Mouse (Mus musculus): ENCODE results near the gene Gm10134. TPM values are rescaled to one million over a fixed set of nuclear protein-coding genes. Genes with fewer than 3 reads are reported as not detected.
"Not testable (repeated sequence)": the region's sequence is repeated elsewhere in the genome, so short reads cannot be mapped to it uniquely, and the experiment has no call there.

Gm10134 gene
- total RNA-seq, 2 experiments from 2014 or later = 1.8 to 3.1 TPM

DNA sequence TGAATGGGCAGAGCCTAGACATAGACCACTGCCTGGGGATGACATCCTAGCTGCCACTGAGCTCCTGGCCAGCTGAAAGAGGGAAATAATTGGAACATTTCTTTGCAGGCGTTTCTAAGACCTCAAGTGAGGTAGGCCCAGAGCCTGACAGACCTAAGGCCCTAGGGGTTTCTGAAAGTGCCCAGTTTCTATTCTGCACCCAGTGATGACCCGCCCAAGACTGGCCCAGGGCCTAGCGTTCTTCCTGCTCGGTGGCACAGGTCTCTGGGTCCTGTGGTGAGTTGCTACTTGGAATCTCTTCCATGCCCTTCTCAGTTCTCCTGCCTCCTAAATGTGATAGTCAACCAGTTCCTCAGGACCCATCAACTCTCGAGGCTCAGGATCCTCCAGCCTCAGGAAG is 8.3 kb upstream of the Gm10134 start:
- no peak for DNase-seq (ENCODE audit: extremely low spot score in 1 of 2, low spot score in 2 of 2)
- intact Hi-C loops (cut with DNase I) = no loop called here

GRCm38 (mm10) chr2:28498431-28498830 is 7.5 kb upstream of the Gm10134 start:
- no peak for DNase-seq (ENCODE audit: extremely low spot score in 1 of 2, low spot score in 2 of 2)

GRCm38 (mm10) chr2:28502987-28503386 is 2.9 kb upstream of the Gm10134 start:
- intact Hi-C loops (cut with DNase I) = no loop called here
- peak in 1 of 2 experiments; percentile 22 for DNase-seq (ENCODE audit: extremely low spot score in 1 of 2, low spot score in 2 of 2)

More at GRCm38 (mm10) chr2:28498431-28498830, 7.5 kb upstream of the Gm10134 start:
- intact Hi-C loops (cut with DNase I) = no loop called here

GRCm38 (mm10) chr2:28504676-28505075 is 1.2 kb upstream of the Gm10134 start:
- peak in 1 of 2 experiments; percentile 9 for DNase-seq (ENCODE audit: extremely low spot score in 1 of 2, low spot score in 2 of 2)
- intact Hi-C loops (cut with DNase I) = no loop called here

GRCm38 (mm10) chr2:28506291-28506690 is 396 bp downstream of the Gm10134 start:
- intact Hi-C loops (cut with DNase I) = no loop called here
- peak in 1 of 2 experiments; percentile 9 for DNase-seq (ENCODE audit: extremely low spot score in 1 of 2, low spot score in 2 of 2)

- peak in 1 of 2 experiments; percentile 12 for DNase-seq (ENCODE audit: extremely low spot score in 1 of 2, low spot score in 2 of 2)
- intact Hi-C loops (cut with DNase I) = not testable (repeated sequence)
Measured at GRCm38 (mm10) chr2:28511600-28511999, 5.7 kb downstream of the Gm10134 start.

DNA sequence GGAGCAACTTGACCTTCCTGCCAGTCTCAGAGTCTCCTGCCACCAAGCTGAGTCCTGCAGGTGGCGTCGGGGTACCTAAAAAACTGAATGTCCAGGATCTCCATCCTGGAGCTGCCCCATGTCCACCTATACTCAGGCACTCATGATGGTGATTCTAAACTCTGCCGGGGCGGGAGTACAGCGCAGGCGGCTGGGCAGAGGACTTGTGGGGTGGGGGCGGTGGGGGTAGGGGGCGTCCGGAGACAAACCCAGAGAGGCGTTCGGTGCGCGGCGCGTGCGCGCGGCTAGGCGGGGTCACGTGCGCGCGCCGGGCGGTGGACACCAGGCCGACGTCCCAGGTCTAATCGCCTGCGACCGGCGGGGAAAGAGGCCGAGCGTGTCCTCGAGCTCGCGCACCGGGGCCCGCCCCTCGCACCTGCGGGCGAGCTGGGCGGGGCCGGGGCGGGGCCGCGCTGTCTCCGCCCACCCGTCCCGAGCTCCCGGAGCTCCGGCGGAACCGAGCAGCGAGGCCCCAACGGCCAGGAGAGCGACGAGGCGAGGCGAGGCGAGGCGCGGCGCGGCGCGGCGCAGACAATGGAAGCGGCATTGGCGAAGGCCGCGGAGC is 7.0 kb downstream of the Gm10134 start, which contains the start of gene Ralgds:
Gene Ralgds (plus strand): TSS at position 328 of the 604 bp plus-strand sequence.
- peak in 1 of 2 experiments; percentile 75 for DNase-seq (ENCODE audit: extremely low spot score in 1 of 2, low spot score in 2 of 2)
- intact Hi-C loops (cut with DNase I) = no loop called here

DNA sequence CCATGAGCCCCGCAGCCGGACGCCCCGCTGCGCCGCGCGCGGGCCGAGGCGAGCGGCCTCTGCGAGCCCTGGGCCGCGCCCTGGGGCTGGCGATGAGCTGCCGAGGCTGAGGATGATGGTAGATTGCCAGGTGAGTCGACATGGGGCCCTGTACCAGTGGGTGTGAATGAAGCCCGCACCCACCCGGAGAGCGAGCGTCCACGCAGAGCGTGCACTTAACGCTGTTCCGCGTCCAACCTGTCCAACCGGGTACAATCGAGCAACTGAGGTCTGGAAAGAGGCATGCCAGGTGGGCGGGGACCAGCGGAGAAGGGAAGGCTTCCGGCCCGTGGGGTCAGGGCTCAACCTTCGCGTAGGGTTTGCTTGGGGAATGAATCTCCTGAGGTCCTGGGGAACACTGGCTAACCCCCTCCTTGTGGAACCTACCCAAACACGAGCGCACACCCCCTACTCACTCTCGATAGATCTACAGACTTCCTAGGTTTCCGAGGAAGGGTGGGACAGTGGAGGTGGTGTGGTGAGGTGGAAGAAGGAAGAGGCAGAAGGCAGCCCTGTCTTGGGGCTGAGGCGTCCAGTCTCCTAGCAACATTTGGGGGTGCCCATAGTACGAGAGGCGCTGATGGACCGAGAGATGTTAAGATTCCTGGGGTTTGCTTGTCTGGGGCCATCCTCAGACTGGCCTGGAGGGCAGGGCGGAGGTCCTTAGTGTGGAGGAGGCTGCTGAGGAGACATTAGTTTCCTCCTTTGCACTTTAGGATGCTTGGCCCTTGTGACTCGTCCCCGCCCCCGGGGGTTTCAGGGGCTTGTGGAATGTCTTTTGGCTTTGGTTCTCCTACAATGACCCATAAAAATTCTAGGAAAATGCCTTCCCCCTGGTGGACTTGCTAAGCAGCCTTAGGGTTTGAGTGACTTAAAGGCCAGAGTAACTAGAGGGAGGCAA is 7.8 kb downstream of the Gm10134 start:
- DNase-seq (ENCODE audit: extremely low spot score in 1 of 2, low spot score in 2 of 2) = peak in 1 of 2 experiments; percentile 65
- intact Hi-C loops (cut with DNase I) = loop anchor here (2.0 kb wide), 2 partner anchors 33 to 71 kb away; no protein-coding TSS in a partner anchor

DNA sequence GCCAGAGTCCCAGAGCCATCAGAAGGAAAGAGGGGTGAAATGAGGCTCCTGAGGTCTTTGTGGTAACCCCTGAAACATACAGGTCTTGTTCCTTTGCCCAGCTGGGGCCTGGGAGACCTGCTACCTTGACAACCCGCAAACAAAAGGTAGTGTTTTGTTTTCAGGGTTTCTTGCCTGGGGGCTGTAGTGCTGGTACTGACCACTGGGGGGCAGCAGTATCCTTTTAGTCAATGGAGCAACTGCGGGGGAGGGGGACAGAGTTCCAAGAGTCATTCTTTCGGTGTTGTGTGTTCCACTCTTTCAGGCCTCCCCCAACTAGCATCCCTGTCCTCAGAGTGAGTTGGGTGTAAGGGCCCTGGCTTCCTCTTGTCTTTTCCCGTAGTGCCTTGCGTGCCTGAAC is 8.6 kb downstream of the Gm10134 start:
- DNase-seq (ENCODE audit: extremely low spot score in 1 of 2, low spot score in 2 of 2) = peak; percentile 78 to 89
- intact Hi-C loops (cut with DNase I) = loop anchor here (2.0 kb wide), 2 partner anchors 32 to 70 kb away; no protein-coding TSS in a partner anchor

DNA sequence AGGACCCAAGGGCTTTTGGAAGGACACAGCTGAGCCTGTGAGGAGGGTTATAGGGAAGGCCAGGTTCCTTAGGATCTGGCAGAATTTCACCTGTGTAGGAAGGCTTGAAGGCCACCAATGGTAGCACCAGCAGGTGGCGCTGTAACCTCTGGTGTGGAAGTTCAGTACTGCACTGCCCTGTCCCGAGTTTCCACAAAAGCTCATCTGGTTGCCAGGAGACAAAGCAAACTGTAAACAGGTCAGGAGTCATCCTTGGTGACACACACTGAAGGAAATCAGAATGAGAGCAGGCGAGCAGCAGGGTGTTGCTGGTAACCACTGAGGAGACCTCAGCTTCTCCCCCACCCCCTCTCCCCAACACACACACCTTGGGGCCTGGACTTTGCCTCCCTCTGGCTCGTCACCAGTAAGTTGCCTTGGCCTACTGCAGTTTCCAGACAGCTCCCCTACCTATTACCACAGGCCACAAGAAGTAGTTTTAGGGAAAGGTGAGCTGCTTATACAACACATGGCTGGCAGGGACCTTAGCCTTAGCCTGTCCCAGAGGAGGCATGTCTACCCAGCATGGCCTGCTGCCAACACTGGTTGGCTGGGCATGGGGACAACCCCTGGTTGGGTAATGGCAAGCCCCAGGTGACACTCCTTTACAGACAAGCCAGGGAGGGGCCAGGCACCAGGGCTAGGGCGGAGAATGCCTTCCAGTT is 11.5 kb downstream of the Gm10134 start:
- intact Hi-C loops (cut with DNase I) = no loop called here
- peak in 1 of 2 experiments; percentile 87 for DNase-seq (ENCODE audit: extremely low spot score in 1 of 2, low spot score in 2 of 2)

GRCm38 (mm10) chr2:28518231-28518630 is 12.3 kb downstream of the Gm10134 start:
- DNase-seq (ENCODE audit: extremely low spot score in 1 of 2, low spot score in 2 of 2) = peak; percentile 59 to 83
- intact Hi-C loops (cut with DNase I) = no loop called here

GRCm38 (mm10) chr2:28520581-28520980 is 14.7 kb downstream of the Gm10134 start:
- intact Hi-C loops (cut with DNase I) = no loop called here
- DNase-seq (ENCODE audit: extremely low spot score in 1 of 2, low spot score in 2 of 2) = peak in 1 of 2 experiments; percentile 27

- peak; percentile 53 to 76 for DNase-seq (ENCODE audit: extremely low spot score in 1 of 2, low spot score in 2 of 2)
- intact Hi-C loops (cut with DNase I) = no loop called here
Measured at GRCm38 (mm10) chr2:28521571-28522151, 15.8 kb downstream of the Gm10134 start.

GRCm38 (mm10) chr2:28522166-28522565 is 16.3 kb downstream of the Gm10134 start:
- intact Hi-C loops (cut with DNase I) = no loop called here
- no peak for DNase-seq (ENCODE audit: extremely low spot score in 1 of 2, low spot score in 2 of 2)

GRCm38 (mm10) chr2:28523643-28524117 is 17.8 kb downstream of the Gm10134 start:
- peak; percentile 86 to 91 for DNase-seq (ENCODE audit: extremely low spot score in 1 of 2, low spot score in 2 of 2)
- intact Hi-C loops (cut with DNase I) = no loop called here

DNA sequence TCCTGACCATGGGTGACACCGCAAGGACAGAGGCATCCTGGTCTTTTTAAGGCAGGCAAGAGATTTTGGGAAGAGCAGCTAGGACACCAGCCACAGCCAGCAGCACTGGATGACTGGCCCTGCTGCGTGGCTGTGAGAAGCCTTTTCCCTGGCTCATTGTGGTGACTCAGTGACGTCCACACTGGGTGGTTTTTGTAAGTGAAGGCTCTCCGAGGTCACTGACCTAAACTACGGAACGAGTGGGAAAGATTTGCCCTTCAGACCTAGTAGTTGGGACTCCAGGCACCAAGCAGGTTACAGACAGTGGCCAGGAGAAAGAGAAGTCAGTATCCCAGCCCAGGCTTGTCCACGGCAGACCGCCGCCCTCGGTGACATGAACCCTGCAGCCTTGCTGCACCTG is 18.5 kb downstream of the Gm10134 start:
- intact Hi-C loops (cut with DNase I) = no loop called here
- DNase-seq (ENCODE audit: extremely low spot score in 1 of 2, low spot score in 2 of 2) = no peak

GRCm38 (mm10) chr2:28525219-28525942 is 19.5 kb downstream of the Gm10134 start:
- DNase-seq (ENCODE audit: extremely low spot score in 1 of 2, low spot score in 2 of 2) = peak in 1 of 2 experiments; percentile 72
- intact Hi-C loops (cut with DNase I) = no loop called here

All from left cerebral cortex, postnatal 10 days (tissue).